Mouse (Mus musculus) fibroblast of lung, adult 2 months (primary cell): ENCODE measurements around the gene Fam19a1.

Experiments used
- DNase-seq: peaks from one replicate; pipeline ENCODE4 v3.0.0-alpha.2; 2011; ENCODE audit warnings: low read depth

The Fam19a1 gene

DNA sequence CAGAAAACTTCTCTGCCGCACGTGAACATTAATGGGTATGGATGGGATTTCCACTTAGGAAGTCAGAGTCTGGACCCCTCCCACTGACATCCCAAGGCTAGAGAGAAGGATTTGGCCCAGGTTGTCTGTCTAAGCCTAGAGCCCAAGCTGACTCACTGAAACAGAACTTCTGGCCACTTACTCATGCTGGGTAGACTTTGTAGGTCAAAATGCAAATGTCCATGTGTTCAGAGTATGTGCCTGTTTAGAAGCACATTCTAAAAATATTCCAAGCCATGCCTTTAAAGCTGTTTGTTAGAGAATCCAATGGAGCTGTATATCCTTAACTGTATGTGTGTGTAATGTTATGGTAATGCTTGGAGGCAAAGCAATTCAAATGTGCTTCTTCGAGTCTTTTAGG, 145.7 kb downstream of the Fam19a1 start:
- no peak for DNase-seq

DNA sequence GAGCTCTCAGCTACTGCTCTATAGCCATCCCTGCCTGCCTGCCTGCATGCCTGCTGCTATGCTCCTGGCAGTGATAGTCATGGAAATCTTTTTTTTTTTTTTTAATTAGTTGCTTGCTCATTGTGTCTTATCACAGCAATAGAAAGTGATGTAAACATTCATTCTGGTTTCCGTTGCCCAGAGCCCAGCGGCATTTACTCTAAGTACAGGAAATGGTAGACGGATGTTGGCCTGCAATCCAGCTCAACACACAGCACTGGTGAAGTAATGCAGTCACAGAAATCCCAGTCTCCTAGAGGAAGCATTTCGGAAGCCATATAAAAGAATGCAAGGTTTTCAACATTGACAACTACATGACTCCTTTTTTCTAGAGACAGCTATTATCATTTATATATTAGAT, 153.5 kb downstream of the Fam19a1 start:
- no peak for DNase-seq

DNA sequence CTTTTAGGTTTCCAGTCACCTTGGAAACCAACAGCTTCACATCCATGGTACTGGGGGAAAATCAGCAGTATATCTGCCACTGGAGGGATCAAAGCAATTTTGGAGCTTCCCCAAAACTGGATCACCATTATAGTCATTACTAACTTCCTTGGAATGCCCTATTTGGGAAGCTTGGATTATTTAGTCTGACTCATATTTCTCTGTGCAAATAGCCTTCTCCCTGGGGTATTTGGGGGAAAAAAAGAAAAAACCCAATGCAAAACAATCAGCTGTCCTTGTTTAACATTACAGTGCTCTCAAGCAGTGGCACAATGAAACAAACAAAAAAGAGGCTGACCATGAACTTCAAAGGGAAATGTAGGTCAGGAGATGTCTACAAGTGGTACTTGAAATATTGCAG, 155.8 kb downstream of the Fam19a1 start:
- DNase-seq = peak; percentile 25

DNA sequence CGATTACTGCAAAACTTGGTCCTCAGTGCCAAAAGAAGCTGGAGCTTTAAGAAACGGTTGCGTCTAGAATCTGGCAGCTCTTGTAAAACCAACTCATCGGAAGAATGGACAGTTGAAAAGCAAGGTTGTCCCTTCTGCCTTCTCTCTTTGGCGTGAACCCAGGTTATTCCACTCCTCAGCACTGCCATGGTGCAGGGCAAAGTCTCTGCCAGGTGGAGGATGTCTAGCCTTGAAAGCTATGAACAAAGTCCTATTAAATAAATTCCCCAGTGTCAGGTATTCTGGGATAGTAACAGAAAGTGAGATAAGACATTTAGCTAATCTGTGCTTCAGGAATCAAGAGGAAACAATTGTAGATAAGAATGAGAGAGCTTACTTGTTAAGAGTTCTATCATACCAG, 157.5 kb downstream of the Fam19a1 start:
- DNase-seq = no peak

DNA sequence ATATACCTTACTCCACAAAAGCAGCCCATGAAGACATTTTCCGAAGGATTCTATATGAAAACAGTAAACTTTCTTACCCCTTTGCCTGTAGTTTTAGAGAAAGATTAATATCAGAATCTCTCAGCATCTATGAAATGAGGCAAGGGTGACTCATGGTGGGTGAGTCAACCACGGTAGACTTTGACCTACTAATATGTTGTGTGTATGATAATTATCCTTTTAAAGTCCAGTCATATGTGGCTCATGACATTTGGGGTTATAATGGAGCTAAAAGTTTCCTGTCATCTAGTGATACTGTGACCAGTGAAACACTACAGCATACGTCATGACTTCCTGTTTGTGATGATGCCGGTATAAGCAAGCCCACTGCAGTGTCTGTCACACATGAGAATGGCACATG, 170.8 kb downstream of the Fam19a1 start:
- peak; percentile 0 for DNase-seq

DNA sequence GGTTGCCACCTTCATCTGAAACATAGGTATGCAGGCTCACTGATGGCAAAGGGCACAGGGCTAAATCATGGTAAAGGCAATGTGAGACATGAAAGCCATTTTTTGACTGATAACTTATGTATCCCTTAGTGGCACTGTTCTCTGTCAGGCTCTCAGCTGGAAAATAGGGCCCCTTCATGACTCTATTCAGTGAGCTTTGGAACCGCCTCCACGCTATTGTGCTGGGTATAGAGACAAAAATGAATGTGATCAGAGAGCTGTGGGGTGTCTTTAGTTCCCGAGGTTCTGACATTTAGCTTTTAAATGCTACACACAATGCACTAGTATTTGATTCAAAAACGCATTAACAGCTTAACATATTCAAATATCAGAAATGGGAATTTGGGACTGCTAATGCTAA, 171.6 kb downstream of the Fam19a1 start:
- DNase-seq = no peak

DNA sequence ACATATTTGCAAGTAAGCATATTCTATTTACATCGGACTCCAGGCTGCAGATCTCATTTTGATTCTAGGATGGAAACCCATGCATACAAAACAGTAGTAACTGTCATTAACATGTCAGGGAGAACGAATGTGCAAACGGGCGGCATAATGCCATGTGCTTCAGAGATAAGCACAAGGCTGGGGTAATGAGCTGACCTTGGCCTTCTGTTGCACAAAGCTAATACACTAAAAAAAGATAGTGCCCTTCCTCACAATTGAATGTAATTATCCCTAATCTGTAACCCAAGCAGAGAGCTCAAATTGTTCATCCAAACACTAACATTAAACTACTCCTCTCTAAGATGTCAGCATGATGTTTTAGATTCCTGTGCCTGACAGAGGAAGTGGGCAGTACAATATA, 173.3 kb downstream of the Fam19a1 start:
- DNase-seq = no peak

DNA sequence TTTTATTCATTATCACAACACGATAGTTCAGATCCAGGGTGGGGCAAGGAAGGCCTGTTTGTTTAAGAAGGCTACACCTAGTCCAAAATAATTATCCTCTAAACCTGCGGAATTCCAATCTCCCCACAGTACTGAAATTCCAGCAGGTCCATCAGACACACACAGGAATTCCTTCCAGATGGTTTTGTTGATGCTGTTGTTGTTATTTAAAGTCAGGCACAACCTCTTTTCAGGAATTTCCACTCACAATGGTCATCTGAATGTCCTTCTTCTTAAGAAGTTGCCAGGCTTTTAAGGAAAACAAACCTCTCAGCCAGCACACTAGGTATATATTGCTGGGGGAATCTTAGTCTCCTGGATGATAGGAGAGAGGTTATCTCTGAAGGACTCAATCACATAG, 174.4 kb downstream of the Fam19a1 start:
- no peak for DNase-seq

DNA sequence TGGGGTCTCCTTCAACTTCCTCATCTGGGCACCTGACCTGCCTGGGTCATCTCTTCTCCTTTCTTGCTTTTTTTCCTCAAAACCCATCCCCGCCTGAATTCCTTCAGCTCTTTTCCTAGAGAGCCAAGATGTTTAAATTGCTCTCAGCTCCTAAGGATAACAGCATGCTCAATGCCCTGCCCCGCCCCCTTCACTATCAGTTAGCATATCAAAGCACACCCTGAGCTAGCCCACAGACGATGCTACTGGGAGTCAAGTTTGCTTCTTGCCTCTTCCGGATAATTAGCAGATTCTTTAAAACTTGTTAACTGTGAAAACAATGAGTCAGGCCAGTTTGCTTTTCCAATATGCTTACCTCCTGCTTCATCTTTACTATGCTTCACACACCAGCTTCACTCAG, 176.7 kb downstream of the Fam19a1 start:
- no peak for DNase-seq

DNA sequence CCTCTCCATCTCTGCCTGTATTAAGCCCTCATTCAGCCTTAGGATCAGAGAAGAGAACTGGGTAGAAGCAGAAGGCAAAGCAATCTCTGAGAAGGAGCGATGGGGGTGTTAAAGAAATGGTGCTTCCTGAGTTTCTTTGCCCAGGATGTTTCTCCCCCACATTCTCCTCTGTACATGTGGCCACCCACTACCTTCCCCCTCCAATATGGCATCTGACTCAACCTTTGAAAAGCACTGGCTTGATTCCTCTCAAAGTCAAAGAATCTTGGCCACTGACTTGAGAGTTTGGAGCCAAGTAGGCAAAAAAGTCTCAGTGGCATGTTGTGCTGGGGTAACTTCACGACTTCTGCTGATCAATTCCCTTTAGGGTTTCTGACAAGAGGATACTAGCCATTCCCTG, 234.5 kb downstream of the Fam19a1 start:
- no peak for DNase-seq

DNA sequence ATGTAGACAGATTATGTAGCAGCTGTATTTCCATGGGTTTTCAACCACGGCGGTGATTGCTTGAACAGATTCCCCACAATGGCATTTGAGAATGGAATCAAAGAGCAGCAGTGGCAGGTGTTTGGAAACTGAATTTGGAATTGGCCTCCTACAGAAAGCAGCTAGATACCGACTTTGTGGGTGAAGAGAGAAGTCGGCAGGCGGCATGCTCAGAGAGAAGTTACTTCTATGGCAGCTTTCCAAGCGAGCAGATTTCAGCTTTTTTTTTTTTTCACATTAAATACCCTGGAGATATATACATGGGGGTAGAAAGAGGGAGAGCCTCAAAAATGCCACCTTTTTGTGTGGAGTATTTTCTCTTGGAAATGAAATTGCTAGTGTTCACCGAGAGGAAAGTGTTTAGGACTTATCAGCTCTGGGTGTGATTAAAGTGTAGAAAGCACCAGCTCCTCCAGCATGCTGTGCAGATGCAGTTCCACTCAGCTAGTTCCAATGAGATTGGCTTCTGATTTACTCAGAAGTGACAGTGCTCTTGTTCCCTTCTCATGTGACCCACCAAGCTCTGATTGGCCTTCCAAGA, 236.6 kb downstream of the Fam19a1 start:
- DNase-seq = no peak

DNA sequence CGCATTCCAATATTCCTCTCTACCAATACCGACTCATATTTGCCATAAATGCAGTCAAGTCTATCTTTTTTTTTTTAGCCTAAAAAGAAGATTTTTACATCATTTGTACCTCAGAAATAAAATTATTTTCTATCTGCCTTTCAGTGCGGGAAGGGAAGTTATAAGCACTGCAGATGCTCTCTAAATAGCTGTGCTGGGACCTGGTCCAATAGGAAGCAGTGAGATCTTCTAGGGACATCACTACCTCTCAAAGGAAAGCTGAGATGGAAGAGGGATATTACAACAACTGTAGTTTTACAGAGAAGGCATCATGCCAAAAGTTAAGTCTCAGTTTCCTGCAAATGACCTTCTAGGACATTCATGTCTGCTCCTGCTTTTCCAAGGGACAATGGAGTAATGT, 256.6 kb downstream of the Fam19a1 start:
- DNase-seq = no peak

DNA sequence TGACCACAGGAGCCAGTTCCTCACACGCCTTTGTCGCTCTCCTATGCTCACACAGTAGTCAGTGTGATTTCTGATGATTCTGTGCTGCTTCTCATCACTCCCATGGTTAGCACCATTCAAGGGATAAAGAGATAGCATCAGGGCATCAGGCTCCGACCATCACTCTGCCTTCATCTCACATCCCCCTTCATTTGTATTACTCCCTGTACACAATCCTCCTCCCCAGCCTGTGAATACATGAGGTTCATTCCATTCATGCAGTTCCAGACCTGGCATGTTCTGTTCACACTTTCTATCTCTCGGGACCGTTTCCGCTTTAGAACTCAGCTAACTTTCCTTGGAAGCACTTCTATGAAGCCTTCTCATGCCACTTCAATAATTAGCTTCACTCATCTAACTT, 259.9 kb downstream of the Fam19a1 start:
- no peak for DNase-seq

DNA sequence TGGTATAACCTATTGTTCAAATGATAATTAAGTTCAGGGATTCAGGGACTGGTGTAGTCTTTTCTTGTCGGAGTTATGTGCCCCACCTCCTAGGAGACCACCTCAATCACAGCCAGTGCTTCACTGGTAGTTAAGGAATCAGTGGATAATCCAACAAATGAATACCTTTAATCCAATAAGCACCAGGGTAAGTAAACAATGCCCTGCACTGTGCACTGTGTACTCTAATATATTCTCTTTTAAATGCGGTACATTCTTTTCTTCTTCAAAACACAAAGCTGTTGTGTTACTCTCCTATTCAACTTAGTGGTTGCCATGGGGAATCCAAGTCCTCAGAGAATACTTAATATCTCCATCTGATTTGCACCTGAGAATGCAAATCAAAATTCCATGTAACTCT, 260.3 kb downstream of the Fam19a1 start:
- DNase-seq = no peak

DNA sequence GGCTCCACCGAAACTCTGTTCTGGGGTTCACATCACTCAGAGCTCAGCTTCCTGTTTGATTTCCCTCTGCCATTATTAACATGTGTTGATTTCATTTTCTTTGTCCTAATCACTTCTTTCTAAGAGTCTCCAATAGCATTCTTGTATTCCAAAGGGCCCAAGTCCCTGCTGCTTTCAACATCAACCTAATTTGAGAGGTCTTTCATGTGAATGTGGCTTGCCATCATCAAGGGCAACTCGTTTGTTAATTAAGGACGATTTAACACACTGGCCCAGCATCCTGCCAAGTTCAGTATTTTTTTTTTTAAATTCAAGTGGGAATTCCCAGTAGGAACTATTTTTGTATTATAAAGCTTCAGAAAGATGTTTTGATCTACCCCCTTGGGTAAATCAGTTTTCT, 263.8 kb downstream of the Fam19a1 start:
- DNase-seq = no peak

DNA sequence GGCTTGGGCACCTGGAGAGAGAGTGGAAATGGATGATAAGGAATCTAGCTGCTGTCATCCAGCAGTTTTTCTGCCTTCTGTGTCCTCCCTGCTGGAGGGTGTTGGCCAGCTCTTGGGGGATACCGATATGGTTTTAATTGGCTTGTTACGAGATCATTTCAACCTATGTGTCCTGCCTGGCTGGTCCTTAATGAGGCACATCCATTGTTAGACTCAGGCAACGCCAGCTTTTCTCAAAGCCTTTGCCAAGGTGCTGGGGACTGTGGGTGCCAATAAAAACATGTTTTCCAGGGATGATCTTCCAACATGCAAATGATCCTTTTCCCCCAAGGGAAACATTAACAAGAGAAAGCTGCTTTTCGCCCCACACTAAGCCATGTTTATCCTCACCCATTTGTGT, 266.3 kb downstream of the Fam19a1 start:
- DNase-seq = no peak

DNA sequence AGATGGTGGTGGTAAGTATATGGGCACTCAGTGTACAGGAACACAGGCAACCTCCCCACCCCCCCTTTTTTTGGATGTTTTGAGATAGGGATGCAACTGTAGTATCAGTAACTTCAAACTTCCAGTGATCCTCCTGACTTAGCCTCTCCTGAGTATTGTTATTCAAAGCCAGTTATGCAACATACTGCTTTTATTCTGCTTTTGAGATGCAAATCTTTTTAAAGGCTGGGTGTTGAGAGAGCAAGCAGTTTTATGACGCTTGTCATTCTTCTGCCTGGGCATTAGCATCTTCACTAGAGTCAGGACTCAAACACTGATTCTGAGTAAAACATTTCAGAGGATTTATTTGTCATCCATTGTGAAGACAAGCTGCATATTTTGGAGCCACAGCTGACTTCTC, 271.5 kb downstream of the Fam19a1 start:
- DNase-seq = no peak

DNA sequence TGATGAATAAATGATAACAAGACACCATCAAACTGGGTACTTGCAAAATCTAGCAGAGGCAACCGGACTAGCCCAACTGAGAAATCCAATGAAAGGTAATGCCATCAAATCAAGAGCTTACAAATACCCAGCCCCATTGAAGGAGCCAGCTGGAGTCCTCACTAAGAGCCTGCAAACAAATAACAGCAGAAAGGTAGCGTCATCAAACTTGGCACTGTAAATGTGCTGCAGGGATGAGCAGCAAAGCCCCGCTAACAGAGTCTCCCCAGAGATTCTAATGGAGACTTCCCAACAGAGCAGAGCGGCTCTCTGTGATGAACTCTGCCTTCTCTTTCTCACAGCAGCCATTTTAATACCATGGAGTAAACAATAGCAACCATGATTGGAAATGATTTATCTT, 305.9 kb downstream of the Fam19a1 start:
- no peak for DNase-seq

DNA sequence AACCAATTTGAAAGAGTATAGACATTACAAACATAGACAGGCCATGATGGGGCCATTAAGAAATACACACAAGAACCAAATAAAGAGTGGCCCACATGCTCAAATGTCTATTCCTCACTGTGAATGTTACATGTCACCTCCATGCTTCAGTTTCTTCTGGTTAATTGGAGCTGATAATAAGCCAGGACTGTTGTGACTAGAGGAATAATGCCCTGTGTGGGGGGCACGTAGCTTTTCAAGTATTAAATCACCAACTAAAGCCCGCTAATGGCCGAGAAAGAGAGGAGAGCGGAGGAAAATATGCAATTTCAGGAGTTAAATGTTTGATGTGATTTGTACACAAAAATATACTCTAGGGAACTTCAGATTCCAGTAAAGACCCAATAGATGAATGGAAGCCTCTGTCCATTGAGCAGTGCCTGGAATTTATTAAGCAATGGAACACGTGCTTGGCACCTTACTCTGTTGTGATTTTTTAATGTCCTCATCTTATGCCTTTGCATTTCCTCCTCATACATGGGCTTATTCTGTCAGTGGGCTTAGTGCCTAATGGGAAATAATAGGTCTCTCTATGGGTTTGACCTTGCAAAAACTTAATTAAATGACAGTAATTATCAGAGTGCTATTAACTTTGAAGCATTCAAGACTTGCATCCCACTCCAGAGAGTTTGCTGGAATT, 306.9 kb downstream of the Fam19a1 start:
- DNase-seq = no peak

DNA sequence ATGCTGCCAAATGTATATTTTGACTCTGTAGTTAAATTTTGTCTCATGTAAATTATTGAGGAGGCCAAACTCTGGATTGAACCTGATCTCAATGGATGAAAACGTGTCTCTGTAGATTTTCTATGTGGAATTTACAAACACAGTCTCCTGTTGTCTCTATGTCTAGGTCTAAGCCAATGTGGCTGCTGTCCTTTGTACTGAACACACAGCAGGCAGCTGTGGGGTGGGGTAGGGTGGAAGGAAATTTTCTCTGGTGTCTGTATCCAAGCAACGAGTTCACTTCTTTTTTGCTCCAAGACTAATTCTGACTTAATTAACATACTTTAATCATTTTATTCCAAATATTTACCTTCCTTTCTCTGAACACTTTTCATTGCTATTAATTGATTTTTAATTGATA, 307.6 kb downstream of the Fam19a1 start:
- no peak for DNase-seq

DNA sequence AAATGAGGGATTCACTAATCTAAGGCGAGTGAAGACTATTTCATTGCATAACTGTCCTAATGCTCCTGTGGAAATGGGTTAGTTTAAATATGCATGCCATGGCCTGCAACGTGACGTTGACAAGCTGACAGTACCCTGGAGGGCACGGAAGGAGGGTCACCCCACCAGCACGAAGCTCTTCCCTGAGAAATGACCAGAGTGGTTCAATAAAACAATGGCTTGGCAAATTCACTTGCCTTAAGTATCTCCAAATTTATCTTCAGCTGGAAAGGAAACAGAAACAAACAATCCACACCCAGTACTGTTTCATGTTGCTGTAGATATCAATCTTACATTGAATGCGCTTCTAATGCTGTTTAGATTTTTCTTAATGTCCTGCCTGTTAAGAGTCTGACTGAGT, 316.4 kb downstream of the Fam19a1 start:
- DNase-seq = no peak

DNA sequence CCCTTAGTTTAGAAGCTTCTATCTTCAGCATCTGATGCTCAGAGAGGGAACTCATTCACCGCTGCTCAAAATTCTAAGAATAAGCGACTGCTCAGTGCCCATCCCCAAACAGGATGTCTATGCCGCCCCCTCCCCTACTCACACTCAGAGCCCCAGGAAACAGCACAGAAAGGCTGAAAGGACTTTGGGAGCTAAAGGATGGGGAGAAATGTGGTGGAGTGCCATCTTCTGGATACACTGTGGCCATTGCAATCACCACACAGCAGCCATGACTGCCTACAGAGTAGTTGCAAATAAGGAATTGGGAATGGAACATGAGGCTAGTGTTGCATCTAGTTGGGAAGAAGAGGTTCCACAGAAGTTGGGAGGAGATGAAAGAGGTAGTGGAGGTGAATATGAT, 319.4 kb downstream of the Fam19a1 start:
- no peak for DNase-seq

DNA sequence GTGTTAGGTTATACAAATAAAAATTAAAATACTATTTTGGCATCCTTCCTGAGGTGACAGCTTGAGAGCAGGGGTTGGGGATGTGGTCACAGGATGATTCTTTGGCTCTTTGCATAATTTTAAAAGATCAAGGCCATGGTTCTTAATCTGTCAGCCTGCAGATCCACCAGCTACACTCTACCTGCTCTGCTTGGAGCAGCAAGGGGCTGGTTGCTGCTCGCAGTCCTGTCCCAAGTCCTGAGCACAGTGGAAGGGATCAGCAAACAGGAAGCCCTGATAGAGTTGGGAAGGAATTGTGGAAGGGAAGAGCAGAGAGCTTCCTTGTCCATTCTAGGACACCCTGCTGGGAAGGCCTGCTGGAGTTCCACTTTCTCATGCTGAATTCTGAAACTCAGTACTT, 320.9 kb downstream of the Fam19a1 start:
- DNase-seq = no peak

DNA sequence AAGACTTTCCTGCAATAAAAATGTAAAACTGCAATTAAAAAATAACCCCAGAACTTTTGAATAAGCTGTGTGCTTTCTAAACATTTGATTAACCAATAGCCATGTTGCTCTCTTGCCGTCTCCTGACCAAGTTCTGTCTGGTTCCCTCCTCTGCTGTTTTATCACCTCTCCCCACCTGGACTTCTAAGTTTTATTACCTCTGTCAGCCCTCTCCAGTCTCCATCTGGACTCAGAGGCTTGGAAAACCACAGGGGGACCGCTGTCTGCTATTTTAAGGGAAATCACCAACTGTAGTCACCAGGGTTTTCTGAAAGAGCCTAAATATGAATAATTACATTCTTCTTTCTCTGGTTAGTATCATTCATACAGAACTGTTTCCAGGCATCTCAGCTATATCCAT, 322.6 kb downstream of the Fam19a1 start:
- no peak for DNase-seq
